Mouse (Mus musculus): ENCODE results near the gene Trak2.
"Not testable (repeated sequence)": the region's sequence is repeated elsewhere in the genome, so short reads cannot be mapped to it uniquely, and the experiment has no call there.

GRCm38 (mm10) chr1:58892386-58892785 lies 80.8 kb downstream of the Trak2 start:
- not testable (repeated sequence) for TF ChIP-seq TAL1, GATA1 (IDR thresholded peaks at IDR 0.05; ENCODE audit: low read length)
